Mouse (Mus musculus): ENCODE measurements around the gene Trak2. TPM values are rescaled to one million over a fixed set of nuclear protein-coding genes. Genes with fewer than 3 reads are reported as not detected.
"Not testable (repeated sequence)": the region's sequence is repeated elsewhere in the genome, so short reads cannot be mapped to it uniquely, and the experiment has no call there.

The Trak2 gene
- polyA plus RNA-seq, 1 experiment from 2014 or later: 53.1 TPM

- H3K36me3 ChIP-seq (replicated peaks): no peaks in the 10 kb centered on the region
- no peaks in the 10 kb centered on the region for H3K9me3 ChIP-seq (replicated peaks)
- H3K4me3 ChIP-seq (replicated peaks): no peak overlapping the region
- H3K4me2 ChIP-seq: no peak overlapping the region
- WGBS (ENCODE audit: insufficient replicate concordance): 68% methylated on average over 4 of the region's 4 CpGs
- H3K4me1 ChIP-seq (replicated peaks): no peaks in the 10 kb centered on the region
- no peak overlapping the region for H3K27ac ChIP-seq (replicated peaks)
- ATAC-seq (ENCODE audit: insufficient read depth): no peak
- no peaks in the 10 kb centered on the region for H3K27me3 ChIP-seq
- H3K9ac ChIP-seq: no peak overlapping the region
These were observed 87.6 kb downstream of the Trak2 start for GRCm38 (mm10) chr1:58885646-58886045.

DNA sequence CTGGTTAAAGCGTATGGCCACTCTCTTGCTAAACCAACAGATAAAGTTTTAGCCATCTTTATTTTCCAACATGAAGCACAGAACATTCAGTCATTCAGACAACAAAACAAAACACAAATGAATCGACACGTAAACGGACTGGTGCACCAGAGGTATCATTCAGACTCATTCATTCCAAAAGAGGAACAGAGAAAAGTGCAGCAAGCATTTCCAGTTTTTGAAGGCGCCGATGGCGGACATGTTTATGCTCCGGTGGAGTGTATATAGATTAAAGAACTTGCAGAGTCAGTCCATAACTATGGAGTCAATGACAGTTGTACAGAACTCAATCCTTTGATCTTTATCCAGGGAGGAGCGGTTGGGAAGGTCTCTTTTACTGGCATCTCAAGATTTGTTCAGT, 90.0 kb downstream of the Trak2 start:
- not testable (repeated sequence) for ATAC-seq (ENCODE audit: insufficient read depth); H3K4me2 ChIP-seq; H3K36me3 ChIP-seq (replicated peaks); H3K27ac ChIP-seq (replicated peaks); H3K4me3 ChIP-seq (replicated peaks); H3K9me3 ChIP-seq (replicated peaks); H3K27me3 ChIP-seq; H3K9ac ChIP-seq; H3K4me1 ChIP-seq (replicated peaks)
- 82% methylated on average over 9 of the region's 9 CpGs for WGBS (ENCODE audit: insufficient replicate concordance)

DNA sequence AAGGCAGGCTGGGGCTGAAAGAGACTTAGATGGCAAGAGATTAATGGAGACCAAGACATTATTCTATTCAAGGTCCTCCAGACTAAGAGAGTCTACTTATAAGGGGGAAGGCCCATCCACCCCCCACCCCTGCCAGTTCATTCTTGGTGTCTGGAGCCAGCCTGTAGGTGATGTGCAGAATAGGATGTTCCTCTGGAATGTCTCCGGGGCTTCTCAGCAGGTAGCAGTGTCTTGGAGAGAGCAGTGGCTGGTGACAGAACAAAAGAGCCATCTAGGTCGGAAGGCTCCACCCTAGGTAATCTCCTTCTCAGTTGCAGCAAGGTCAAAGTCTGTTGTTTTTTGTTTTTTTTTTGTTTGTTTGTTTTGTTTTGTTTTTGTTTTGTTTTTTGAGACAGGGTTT, 93.9 kb downstream of the Trak2 start:
- not testable (repeated sequence) for H3K4me2 ChIP-seq; H3K27ac ChIP-seq (replicated peaks); ATAC-seq (ENCODE audit: insufficient read depth); H3K9me3 ChIP-seq (replicated peaks); H3K4me3 ChIP-seq (replicated peaks); H3K4me1 ChIP-seq (replicated peaks); H3K9ac ChIP-seq; H3K36me3 ChIP-seq (replicated peaks); H3K27me3 ChIP-seq
- 70% methylated on average over 2 of the region's 2 CpGs for WGBS (ENCODE audit: insufficient replicate concordance)

GRCm38 (mm10) chr1:58876500-58876899, 96.7 kb downstream of the Trak2 start:
- ATAC-seq (ENCODE audit: insufficient read depth); H3K4me1 ChIP-seq (replicated peaks); H3K36me3 ChIP-seq (replicated peaks); H3K27ac ChIP-seq (replicated peaks); H3K9me3 ChIP-seq (replicated peaks); H3K4me3 ChIP-seq (replicated peaks); H3K4me2 ChIP-seq; H3K9ac ChIP-seq; H3K27me3 ChIP-seq: not testable (repeated sequence)
- WGBS (ENCODE audit: insufficient replicate concordance): 45% methylated on average over 4 of the region's 4 CpGs

DNA sequence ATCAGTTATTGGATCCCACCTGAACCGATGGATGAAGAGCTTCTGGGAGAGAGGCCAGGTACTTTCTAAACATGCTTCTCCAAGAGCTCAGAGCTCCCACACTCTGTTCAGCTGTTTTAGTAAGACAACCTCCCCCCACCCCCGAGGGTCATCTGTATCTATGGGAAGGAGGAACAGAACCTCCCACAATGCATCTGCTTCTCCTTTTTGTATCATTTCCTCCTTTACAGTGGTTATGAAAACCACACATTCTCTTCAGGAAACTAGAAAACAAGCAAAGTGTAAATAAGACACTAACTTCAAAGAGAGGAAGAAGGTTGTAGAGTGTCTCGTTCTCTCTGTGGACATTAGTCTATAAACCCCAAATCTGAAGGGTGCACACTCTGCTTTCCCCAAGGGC, 112.6 kb downstream of the Trak2 start:
- not testable (repeated sequence) for H3K27me3 ChIP-seq; H3K27ac ChIP-seq (replicated peaks); H3K4me3 ChIP-seq (replicated peaks); H3K4me1 ChIP-seq (replicated peaks); H3K36me3 ChIP-seq (replicated peaks); ATAC-seq (ENCODE audit: insufficient read depth); H3K4me2 ChIP-seq; H3K9ac ChIP-seq; H3K9me3 ChIP-seq (replicated peaks)
- WGBS (ENCODE audit: insufficient replicate concordance): 33% methylated on average over 3 of the region's 3 CpGs

GRCm38 (mm10) chr1:58859738-58860365, 113.4 kb downstream of the Trak2 start:
- not testable (repeated sequence) for H3K9me3 ChIP-seq (replicated peaks); H3K27me3 ChIP-seq; H3K4me2 ChIP-seq; H3K27ac ChIP-seq (replicated peaks); H3K4me1 ChIP-seq (replicated peaks); H3K36me3 ChIP-seq (replicated peaks); H3K9ac ChIP-seq; H3K4me3 ChIP-seq (replicated peaks); ATAC-seq (ENCODE audit: insufficient read depth)
- 54% methylated on average over 13 of the region's 13 CpGs for WGBS (ENCODE audit: insufficient replicate concordance)

GRCm38 (mm10) chr1:58859131-58859530, 114.1 kb downstream of the Trak2 start:
- H3K9ac ChIP-seq; H3K9me3 ChIP-seq (replicated peaks); H3K27me3 ChIP-seq; H3K4me3 ChIP-seq (replicated peaks); H3K27ac ChIP-seq (replicated peaks); ATAC-seq (ENCODE audit: insufficient read depth); H3K4me1 ChIP-seq (replicated peaks); H3K36me3 ChIP-seq (replicated peaks); H3K4me2 ChIP-seq: not testable (repeated sequence)
- WGBS (ENCODE audit: insufficient replicate concordance): 68% methylated on average over 4 of the region's 4 CpGs

- H3K9ac ChIP-seq; H3K27me3 ChIP-seq; ATAC-seq (ENCODE audit: insufficient read depth); H3K4me1 ChIP-seq (replicated peaks); H3K36me3 ChIP-seq (replicated peaks); H3K4me2 ChIP-seq; H3K27ac ChIP-seq (replicated peaks); H3K9me3 ChIP-seq (replicated peaks); H3K4me3 ChIP-seq (replicated peaks): not testable (repeated sequence)
- 46% methylated on average over 3 of the region's 3 CpGs for WGBS (ENCODE audit: insufficient replicate concordance)
These were observed 116.4 kb downstream of the Trak2 start for GRCm38 (mm10) chr1:58856811-58857210.

Other genes starting within 250 kb of the Trak2 start
- 13.7 and 13.8 TPM in 2 replicates for gene Casp8, start 178.1 kb downstream of the Trak2 start, polyA plus RNA-seq (2015; fragmentation: Nextera tagmentation; extraction: Ambion mirVana)
- gene Stradb, start 92 bp upstream of the Trak2 start, polyA plus RNA-seq (2015; fragmentation: Nextera tagmentation; extraction: Ambion mirVana): 48.9 and 51.7 TPM in 2 replicates
- not detected in 2 replicates for gene C2cd6, start 121.5 kb upstream of the Trak2 start, polyA plus RNA-seq (2015; fragmentation: Nextera tagmentation; extraction: Ambion mirVana)
- 5.2 and 5.8 TPM in 2 replicates for gene Tmem237, start 147.0 kb upstream of the Trak2 start, polyA plus RNA-seq (2015; fragmentation: Nextera tagmentation; extraction: Ambion mirVana)
- gene Mpp4, start 190.0 kb upstream of the Trak2 start, polyA plus RNA-seq (2015; fragmentation: Nextera tagmentation; extraction: Ambion mirVana): 0.17 and 0.28 TPM in 2 replicates

Measured in liver, embryonic 15.5 days (tissue).